Mouse (Mus musculus): ENCODE results near the gene Zp3. TPM values are rescaled to one million over a fixed set of nuclear protein-coding genes. Genes with fewer than 3 reads are reported as not detected.

Zp3 gene
- polyA plus RNA-seq, 2 experiments: not detected

DNA sequence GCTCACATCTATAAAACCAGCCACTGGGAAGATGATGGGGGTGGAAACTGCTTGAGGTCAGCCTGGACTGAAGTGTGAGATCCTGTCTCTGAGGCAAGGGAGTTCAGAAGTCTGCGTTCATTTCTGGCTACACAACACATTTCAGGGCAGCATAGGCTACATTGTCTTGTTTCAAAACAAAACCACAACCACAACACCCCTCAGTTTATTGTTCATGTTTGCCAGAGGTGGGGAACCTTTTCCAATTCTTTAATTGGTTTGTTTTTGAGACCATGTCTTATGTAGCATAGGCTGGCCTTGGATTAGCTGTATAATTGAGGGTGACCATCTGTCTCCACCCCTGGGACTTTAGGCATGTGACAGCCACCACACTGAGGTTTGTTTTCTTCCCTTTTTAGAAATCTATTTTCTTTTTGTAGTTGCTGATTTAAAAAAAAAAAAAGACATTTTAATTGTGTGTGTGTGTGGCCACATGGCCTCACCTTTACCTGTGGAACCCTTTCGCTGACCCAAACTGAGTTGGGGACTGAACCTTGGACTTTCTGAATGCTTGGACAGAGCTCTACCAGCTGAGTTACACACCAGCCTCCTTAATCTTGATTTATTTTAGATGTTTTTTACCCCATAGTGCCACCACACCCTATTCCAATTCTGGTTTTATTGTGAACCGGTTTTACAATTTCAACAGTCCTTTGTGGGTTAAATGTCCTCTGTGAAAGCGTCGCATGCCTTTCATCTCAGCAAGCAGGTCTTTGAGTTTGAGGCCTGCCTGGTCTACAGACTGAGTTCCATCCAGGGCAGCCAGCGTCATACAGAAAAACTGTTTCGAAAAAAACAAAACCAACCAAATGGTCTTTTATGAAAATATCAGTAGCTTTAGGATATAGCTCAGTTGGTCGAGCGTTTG, 23.3 kb upstream of the Zp3 start:
- Histone ChIP-seq H3K4me2 (ENCODE audit: low read depth) (peak overlapping the region; percentile 76), H3K9ac (replicated peaks) (peak overlapping the region; percentile 61), H3K27ac (peak overlapping the region; percentile 84), H3K4me3 (ENCODE audit: insufficient read depth in 1 of 2, low read depth in 2 of 2, low read length in 2 of 2) (peak overlapping the region in 1 of 2 experiments; percentile 19; a peak in 2 of 4 replicates), H3K27me3 (ENCODE audit: control insufficient read depth, insufficient read depth, low read length) (no peaks in the 10 kb centered on the region), H3K4me1 (replicated peaks; ENCODE audit: control insufficient read depth in 2 of 2, insufficient read depth in 2 of 2, low read length in 1 of 2) (peaks cover 41 to 49% of the 10 kb centered on the region in 2 experiments), H3K9me3 (ENCODE audit: control insufficient read depth, low read length) (no peaks in the 10 kb centered on the region), H3K36me3 (replicated peaks; ENCODE audit: control insufficient read depth, insufficient read depth, low read depth) (no peaks in the 10 kb centered on the region)
- 72% methylated on average over 9 of the region's 9 CpGs for WGBS (ENCODE audit: insufficient replicate concordance)
- ATAC-seq (ENCODE audit: insufficient read depth) (no peak), DNase-seq (ENCODE audit: low read depth in 3 of 3, low spot score in 3 of 3) (no peak)
- TF ChIP-seq EP300 (IDR thresholded peaks at IDR 0.05; ENCODE audit: low read depth): no peak
- TF ChIP-seq CTCF (IDR thresholded peaks at IDR 0.05; ENCODE audit: low read depth): no peak

DNA sequence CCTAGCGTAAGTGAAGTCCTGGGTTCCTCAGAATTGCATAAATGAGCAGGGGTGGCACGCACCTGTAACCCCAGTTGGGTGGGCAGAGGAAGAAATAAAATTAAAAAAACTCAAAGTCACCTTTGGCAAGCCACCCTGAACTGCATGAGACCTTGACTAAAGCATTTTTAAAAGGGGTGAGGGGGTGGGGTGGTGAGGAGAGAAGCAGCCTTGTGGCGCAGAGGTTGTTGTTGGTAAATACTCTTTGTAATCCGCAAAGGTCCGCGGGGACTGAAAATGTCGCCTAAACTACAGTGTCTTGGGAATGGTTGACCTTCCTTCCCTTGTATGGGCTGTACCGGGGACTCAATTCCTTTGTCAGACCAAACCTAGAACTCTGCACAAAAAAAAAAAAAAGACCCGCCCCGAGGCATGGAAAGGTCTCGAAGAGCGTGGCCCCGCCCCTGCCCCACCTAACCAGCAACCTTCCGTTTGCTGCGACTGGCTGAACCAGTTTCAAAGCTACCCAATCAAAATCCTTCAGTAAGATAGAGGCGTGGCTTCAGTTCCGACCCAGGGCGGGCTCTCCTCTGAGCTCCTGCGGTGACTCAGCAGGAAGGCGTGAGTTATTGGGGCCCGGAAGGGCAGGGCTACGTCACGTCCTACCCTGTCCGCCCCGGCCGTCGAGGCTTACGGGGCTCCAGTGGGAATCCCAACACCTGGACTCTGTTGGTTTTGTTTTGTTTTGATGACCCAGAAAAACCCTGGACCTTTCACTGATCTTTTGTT, 22.5 kb upstream of the Zp3 start:
- no peak for TF ChIP-seq CTCF (IDR thresholded peaks at IDR 0.05; ENCODE audit: low read depth)
- TF ChIP-seq EP300 (IDR thresholded peaks at IDR 0.05; ENCODE audit: low read depth): peak; percentile 19; the same call in 1 of the 2 replicates

DNA sequence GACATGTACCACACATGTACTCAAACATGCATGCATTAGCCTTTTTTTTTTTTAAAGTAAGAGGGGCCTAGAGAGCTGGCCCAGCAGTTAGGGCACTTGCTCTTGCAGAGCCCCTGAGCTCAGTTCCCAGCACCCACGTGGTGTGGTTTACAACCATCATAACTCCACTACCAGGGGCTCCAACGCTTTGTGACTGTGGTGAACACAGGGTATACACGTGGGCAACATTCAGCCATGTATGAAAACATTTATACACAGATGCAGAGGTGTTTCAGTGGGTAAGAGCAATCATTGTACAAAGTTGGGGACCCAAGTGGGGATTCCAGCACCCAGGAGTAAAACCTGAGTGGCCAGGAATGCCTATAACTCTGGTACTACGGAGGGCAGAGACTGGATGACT, 21.5 kb upstream of the Zp3 start:
- H3K9ac ChIP-seq (replicated peaks): peak overlapping the region; percentile 66

More for the DNA sequence above, 22.5 kb upstream of the Zp3 start:
- ATAC-seq (ENCODE audit: insufficient read depth) (peak; percentile 76), DNase-seq (ENCODE audit: low read depth in 3 of 3, low spot score in 3 of 3) (peak; percentile 99)
- no peaks in the 10 kb centered on the region for H3K36me3 ChIP-seq (replicated peaks; ENCODE audit: control insufficient read depth, insufficient read depth, low read depth)
- peaks cover 41 to 50% of the 10 kb centered on the region in 2 experiments for H3K4me1 ChIP-seq (replicated peaks; ENCODE audit: control insufficient read depth in 2 of 2, insufficient read depth in 2 of 2, low read length in 1 of 2)
- 6% methylated on average over 28 of the region's 28 CpGs for WGBS (ENCODE audit: insufficient replicate concordance)
- H3K4me3 ChIP-seq (ENCODE audit: insufficient read depth in 1 of 2, low read depth in 2 of 2, low read length in 2 of 2): peak overlapping the region; percentile 41 to 56
- H3K4me2 ChIP-seq (ENCODE audit: low read depth): peak overlapping the region; percentile 78
- no peaks in the 10 kb centered on the region for H3K9me3 ChIP-seq (ENCODE audit: control insufficient read depth, low read length)
- no peaks in the 10 kb centered on the region for H3K27me3 ChIP-seq (ENCODE audit: control insufficient read depth, insufficient read depth, low read length)
- H3K27ac ChIP-seq: peak overlapping the region; percentile 88
- H3K9ac ChIP-seq (replicated peaks): peak overlapping the region; percentile 66

GRCm38 (mm10) chr5:135959911-135960310, 20.0 kb upstream of the Zp3 start:
- TF ChIP-seq EP300 (IDR thresholded peaks at IDR 0.05; ENCODE audit: low read depth): no peak
- no peak for TF ChIP-seq CTCF (IDR thresholded peaks at IDR 0.05; ENCODE audit: low read depth)
- ATAC-seq (ENCODE audit: insufficient read depth) (no peak), DNase-seq (ENCODE audit: low read depth in 3 of 3, low spot score in 3 of 3) (no peak)
- no peaks in the 10 kb centered on the region for H3K27me3 ChIP-seq (ENCODE audit: control insufficient read depth, insufficient read depth, low read length)
- no peak overlapping the region for H3K9ac ChIP-seq (replicated peaks)
- no peaks in the 10 kb centered on the region for H3K9me3 ChIP-seq (ENCODE audit: control insufficient read depth, low read length)
- peaks cover 45 to 53% of the 10 kb centered on the region in 2 experiments for H3K4me1 ChIP-seq (replicated peaks; ENCODE audit: control insufficient read depth in 2 of 2, insufficient read depth in 2 of 2, low read length in 1 of 2)
- WGBS (ENCODE audit: insufficient replicate concordance): 79% methylated on average over 7 of the region's 7 CpGs
- H3K27ac ChIP-seq: peak overlapping the region; percentile 38
- H3K36me3 ChIP-seq (replicated peaks; ENCODE audit: control insufficient read depth, insufficient read depth, low read depth): no peaks in the 10 kb centered on the region
- no peak overlapping the region for H3K4me3 ChIP-seq (ENCODE audit: insufficient read depth in 1 of 2, low read depth in 2 of 2, low read length in 2 of 2)
- no peak overlapping the region for H3K4me2 ChIP-seq (ENCODE audit: low read depth)

More for the DNA sequence above, 21.5 kb upstream of the Zp3 start:
- TF ChIP-seq CTCF (IDR thresholded peaks at IDR 0.05; ENCODE audit: low read depth) (no peak), EP300 (IDR thresholded peaks at IDR 0.05; ENCODE audit: low read depth) (no peak)
- peak overlapping the region in 1 of 2 experiments; percentile 41; a peak in 1 of 4 replicates for H3K4me3 ChIP-seq (ENCODE audit: insufficient read depth in 1 of 2, low read depth in 2 of 2, low read length in 2 of 2)
- no peak for ATAC-seq (ENCODE audit: insufficient read depth)
- DNase-seq (ENCODE audit: low read depth in 3 of 3, low spot score in 3 of 3): no peak
- H3K4me1 ChIP-seq (replicated peaks; ENCODE audit: control insufficient read depth in 2 of 2, insufficient read depth in 2 of 2, low read length in 1 of 2): peaks cover 45 to 52% of the 10 kb centered on the region in 2 experiments
- WGBS (ENCODE audit: insufficient replicate concordance): 87% methylated on average over 4 of the region's 4 CpGs
- no peaks in the 10 kb centered on the region for H3K27me3 ChIP-seq (ENCODE audit: control insufficient read depth, insufficient read depth, low read length)
- peak overlapping the region; percentile 88 for H3K27ac ChIP-seq
- H3K4me2 ChIP-seq (ENCODE audit: low read depth): peak overlapping the region; percentile 78
- H3K36me3 ChIP-seq (replicated peaks; ENCODE audit: control insufficient read depth, insufficient read depth, low read depth): no peaks in the 10 kb centered on the region
- H3K9me3 ChIP-seq (ENCODE audit: control insufficient read depth, low read length): no peaks in the 10 kb centered on the region

Data from liver, embryonic 14.5 days (tissue).